Mouse (Mus musculus): Measurements from ENCODE around the gene Fibin.

Gene Fibin

GRCm38 (mm10) chr2:110362432-110363283 lies at the start of gene Fibin:
Gene Fibin, minus strand, starts transcription at chr2:110363183.
- DNase-seq (ENCODE audit: low spot score): no peak

GRCm38 (mm10) chr2:110411428-110411827 lies 48.4 kb upstream of the Fibin start:
- DNase-seq (ENCODE audit: low spot score): no peak

GRCm38 (mm10) chr2:110408757-110409156 lies 45.8 kb upstream of the Fibin start:
- no peak for DNase-seq (ENCODE audit: low spot score)

- no peak for DNase-seq (ENCODE audit: low spot score)
These were observed 29.8 kb upstream of the Fibin start for GRCm38 (mm10) chr2:110392714-110393336.

GRCm38 (mm10) chr2:110390736-110391409 lies 27.9 kb upstream of the Fibin start:
- DNase-seq (ENCODE audit: low spot score): no peak

GRCm38 (mm10) chr2:110379811-110380210 lies 16.8 kb upstream of the Fibin start:
- DNase-seq (ENCODE audit: low spot score): no peak

GRCm38 (mm10) chr2:110376660-110377059 lies 13.7 kb upstream of the Fibin start:
- no peak for DNase-seq (ENCODE audit: low spot score)

- DNase-seq (ENCODE audit: low spot score): no peak
These were observed 12.5 kb upstream of the Fibin start for GRCm38 (mm10) chr2:110375475-110375874.

GRCm38 (mm10) chr2:110373186-110373585 lies 10.2 kb upstream of the Fibin start:
- DNase-seq (ENCODE audit: low spot score): no peak

- no peak for DNase-seq (ENCODE audit: low spot score)
These were observed 4.5 kb upstream of the Fibin start for GRCm38 (mm10) chr2:110367382-110367887.

- DNase-seq (ENCODE audit: low spot score): no peak
These were observed 2.4 kb upstream of the Fibin start for GRCm38 (mm10) chr2:110365401-110365800.

- DNase-seq (ENCODE audit: low spot score): no peak
These were observed 872 bp upstream of the Fibin start for GRCm38 (mm10) chr2:110363855-110364254.

- DNase-seq (ENCODE audit: low spot score): no peak
These were observed 9.5 kb downstream of the Fibin start for GRCm38 (mm10) chr2:110353302-110353970.

GRCm38 (mm10) chr2:110351843-110352251 lies 11.1 kb downstream of the Fibin start:
- DNase-seq (ENCODE audit: low spot score): peak; percentile 18

- no peak for DNase-seq (ENCODE audit: low spot score)
These were observed 11.6 kb downstream of the Fibin start for GRCm38 (mm10) chr2:110351406-110351805.

- no peak for DNase-seq (ENCODE audit: low spot score)
These were observed 34.0 kb downstream of the Fibin start for GRCm38 (mm10) chr2:110328953-110329352.

- no peak for DNase-seq (ENCODE audit: low spot score)
These were observed 43.0 kb downstream of the Fibin start for GRCm38 (mm10) chr2:110319949-110320348.

- DNase-seq (ENCODE audit: low spot score): no peak
These were observed 43.7 kb downstream of the Fibin start for GRCm38 (mm10) chr2:110319266-110319665.

- DNase-seq (ENCODE audit: low spot score): no peak
These were observed 44.3 kb downstream of the Fibin start for GRCm38 (mm10) chr2:110318719-110319118.

GRCm38 (mm10) chr2:110316116-110316883 lies 46.7 kb downstream of the Fibin start:
- DNase-seq (ENCODE audit: low spot score): no peak

GRCm38 (mm10) chr2:110314509-110315155 lies 48.4 kb downstream of the Fibin start, which contains the start of gene Bbox1:
Gene Bbox1, minus strand, starts transcription at chr2:110314560.
- peak; percentile 6 for DNase-seq (ENCODE audit: low spot score)
